Mouse (Mus musculus): Measurements from ENCODE around the gene Hoxa13. TPM values are rescaled to one million over a fixed set of nuclear protein-coding genes. Genes with fewer than 3 reads are reported as not detected.

The Hoxa13 gene
- total RNA-seq, 2 experiments from 2014 or later, result not detected

GRCm38 (mm10) chr6:52252775-52253376 is 7.8 kb downstream of the Hoxa13 start:
- no peak for DNase-seq
- intact Hi-C loops (cut with DNase I), result no loop called here

GRCm38 (mm10) chr6:52252016-52252774 is 8.5 kb downstream of the Hoxa13 start:
- intact Hi-C loops (cut with DNase I), result no loop called here
- no peak for DNase-seq

DNA sequence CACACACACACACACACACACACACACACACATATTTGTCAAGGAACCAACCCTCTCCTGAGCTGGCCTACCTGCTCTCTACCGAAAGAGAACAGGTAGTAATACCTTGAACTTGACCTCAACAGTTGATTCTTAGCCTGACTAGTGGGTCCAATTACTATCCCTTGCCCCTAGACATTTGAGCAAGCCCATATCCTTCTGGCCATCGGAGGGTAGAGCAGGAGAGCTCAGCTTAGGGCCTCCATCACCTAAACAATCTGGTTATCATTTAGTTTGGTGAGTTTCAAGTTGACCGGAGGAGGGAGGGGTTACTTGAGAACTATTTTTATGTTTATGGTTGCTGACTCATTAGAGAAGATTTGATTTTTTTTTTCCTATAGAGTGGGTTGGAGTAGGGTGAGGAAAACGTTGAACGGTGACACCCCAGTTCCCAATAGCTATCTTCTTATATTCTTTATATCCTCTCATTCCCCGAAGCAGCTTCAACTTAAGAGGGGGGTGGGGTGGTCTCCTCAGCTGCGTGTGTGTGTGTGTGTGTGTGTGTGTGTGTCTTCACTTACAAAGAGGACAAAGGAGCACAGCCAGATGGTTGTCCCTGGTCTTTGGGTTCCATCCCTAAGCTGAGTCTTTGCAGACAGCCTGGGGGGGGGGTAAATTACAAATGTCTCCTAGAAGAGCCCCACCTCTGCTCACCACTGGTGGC is 9.4 kb downstream of the Hoxa13 start:
- DNase-seq, result no peak
- intact Hi-C loops (cut with DNase I), result no loop called here

DNA sequence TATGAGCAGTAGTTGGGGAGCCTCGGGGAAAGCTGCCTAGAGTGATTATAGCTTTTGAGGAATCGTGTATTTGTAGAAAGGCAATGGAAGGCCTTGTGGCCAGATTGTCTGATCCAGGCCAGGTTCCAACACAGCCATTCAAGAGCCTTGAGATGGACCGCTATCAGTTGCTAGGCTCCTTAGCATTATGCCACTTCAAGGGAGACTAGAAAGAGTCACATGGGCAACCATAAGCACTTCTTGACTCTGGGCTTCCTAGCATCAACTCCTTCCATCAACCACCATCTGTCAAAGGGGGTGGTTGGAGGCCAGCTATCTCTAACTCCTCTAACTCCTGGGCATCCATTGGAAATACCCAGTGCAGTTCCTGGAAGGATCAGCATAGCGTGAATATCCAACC is 10.9 kb downstream of the Hoxa13 start:
- intact Hi-C loops (cut with DNase I), result loop anchor here (5.0 kb wide), 1 partner anchor 1068 kb away; no protein-coding TSS in a partner anchor
- no peak for DNase-seq

DNA sequence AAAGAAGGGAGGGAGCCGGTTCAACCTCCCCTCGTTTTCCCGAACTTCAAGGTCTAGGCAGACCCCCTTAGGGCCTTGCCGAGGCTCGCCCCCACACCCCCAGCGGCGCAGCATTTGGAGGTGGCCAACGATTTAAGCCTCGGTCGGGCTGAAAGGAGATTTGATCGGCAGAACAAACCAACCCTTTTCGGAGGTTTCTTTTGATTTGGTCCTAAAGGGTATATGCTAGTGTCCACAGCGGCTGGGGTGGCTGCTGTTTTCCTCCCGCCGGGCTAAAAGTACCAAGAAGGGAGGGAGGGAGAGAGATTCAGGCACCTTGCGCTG is 11.3 kb downstream of the Hoxa13 start:
- DNase-seq, result no peak
- intact Hi-C loops (cut with DNase I), result loop anchor here (5.0 kb wide), 1 partner anchor 1067 kb away; no protein-coding TSS in a partner anchor

DNA sequence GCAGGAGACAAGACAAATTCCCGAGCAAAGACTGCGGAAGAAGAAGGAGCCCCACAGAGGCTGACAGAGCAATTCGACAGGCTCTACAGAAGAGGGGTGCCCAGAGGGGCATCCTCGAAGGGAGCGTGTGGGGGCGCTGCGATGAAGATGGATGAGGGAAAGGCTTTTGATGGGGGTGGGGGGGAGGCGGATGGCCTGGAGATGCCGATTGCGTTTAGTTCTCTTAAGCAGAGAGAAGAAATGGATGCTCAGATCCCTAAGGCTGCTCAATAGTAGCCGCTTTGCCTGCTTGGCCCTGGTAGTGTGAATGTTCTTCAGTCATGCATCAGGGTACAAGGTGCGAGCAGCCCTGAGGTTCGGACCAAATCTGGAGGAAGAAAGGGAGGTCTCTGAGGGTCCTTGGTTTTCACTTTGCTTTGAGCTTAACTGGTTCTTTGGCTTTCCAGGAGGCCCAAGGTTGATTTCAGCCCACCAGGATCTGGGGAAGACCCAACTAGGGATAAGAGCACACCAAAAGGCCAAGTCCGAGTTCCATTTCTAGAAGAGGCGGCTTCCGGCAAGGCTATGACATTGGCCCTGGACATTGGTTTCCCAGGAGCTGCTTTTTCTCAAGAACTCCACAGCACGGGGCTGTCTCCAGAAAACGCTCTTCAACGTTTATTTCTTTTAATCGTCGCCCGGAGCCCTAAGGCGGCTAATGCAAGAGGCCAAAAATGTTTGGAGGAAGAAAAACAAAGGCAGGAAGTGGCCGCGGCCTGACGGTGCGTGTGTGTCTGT is 11.9 kb downstream of the Hoxa13 start:
- intact Hi-C loops (cut with DNase I), result loop anchor here (5.0 kb wide), 1 partner anchor 1067 kb away; no protein-coding TSS in a partner anchor
- DNase-seq, result no peak

DNA sequence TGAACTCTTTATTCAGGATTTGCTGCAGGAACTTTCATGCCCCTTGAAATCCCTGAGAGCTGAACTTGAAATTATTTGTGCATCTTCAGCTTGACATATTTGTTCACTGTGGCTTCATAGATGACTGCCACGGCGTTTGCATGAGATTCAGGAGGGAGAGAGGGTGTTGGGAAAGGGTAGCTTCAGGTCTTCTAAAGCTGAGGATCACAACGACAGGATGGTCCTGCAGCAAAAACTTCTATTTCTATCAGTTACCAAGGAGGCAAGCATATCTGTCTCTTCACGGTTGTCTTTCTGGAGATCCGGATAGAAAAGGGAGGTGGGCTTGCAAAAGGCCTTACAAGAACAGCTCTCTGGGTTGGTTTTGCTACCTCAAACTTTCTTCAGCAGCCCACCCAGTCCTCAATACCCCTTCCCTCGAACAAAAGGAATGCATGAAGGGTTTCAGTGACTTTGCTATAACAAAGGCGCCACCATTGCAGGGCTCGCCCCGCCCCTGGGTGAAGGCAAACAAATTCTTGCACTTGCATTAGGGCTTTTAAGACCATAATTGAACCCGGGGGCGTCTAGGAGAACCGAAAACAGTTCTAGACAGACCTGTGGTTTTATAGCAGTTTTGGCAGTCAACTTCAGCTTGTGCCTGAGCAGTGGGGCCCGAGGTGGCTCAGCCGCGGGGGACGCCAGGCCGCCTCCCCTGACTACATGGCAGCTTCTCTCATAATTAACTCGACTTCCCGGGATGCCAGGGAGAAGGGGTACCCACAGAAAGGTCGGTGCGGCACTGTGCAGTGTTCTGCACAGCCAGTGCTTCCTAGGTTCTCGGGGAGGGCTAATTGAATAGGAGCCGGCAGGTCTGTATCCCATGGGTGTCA is 12.7 kb downstream of the Hoxa13 start:
- DNase-seq, result no peak
- intact Hi-C loops (cut with DNase I), result loop anchor here (5.0 kb wide), 1 partner anchor 1066 kb away; no protein-coding TSS in a partner anchor

DNA sequence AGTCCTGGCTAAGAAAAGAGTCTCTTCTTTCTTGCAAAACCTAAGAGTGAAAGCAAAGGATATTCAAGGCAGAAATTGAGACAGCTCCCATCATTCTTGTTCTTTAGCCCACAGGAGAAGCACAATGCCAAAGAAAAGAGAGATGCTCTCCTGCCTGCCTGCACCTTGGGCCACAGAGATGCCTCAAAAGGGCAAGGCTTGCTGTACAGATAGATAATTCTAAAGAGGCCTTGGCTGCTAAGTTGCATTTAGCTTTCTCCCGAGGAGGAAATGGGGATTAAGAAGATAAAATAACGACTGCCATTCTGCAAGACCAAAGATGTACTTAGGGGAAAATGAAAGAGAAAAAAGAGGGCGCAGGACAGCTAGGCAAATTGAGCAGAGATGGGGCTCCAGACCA is 13.8 kb downstream of the Hoxa13 start:
- intact Hi-C loops (cut with DNase I), result loop anchor here (5.0 kb wide), 1 partner anchor 1065 kb away; no protein-coding TSS in a partner anchor
- DNase-seq, result no peak

GRCm38 (mm10) chr6:52246403-52246803 is 14.3 kb downstream of the Hoxa13 start:
- intact Hi-C loops (cut with DNase I), result loop anchor here (5.0 kb wide), 1 partner anchor 1064 kb away; no protein-coding TSS in a partner anchor
- DNase-seq, result no peak

DNA sequence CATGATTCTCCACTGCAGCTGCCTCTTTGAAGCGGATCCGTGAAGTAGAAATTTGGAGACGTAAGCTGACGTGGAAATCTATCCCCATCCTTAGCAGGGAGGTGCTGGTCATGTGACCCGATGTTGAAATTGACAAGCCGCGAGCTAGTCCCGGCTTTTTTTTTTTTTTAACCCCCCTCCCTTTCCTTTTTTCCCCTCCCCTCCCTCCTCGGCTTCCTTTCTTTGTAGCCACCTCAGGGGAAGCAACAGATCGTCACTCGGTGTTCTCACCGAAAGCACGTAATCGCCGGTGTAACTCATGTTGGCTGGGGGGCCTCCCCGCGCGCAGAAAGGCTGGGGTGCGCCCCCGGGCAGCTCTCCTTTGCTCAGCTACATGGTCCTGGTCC is 14.9 kb downstream of the Hoxa13 start, which contains the start of gene Hoxa11:
TSS of gene Hoxa11 (minus strand) at position 54 of the 386 bp plus-strand sequence.
- DNase-seq, result no peak
- intact Hi-C loops (cut with DNase I), result loop anchor here (5.0 kb wide), 1 partner anchor 1063 kb away; no protein-coding TSS in a partner anchor

DNA sequence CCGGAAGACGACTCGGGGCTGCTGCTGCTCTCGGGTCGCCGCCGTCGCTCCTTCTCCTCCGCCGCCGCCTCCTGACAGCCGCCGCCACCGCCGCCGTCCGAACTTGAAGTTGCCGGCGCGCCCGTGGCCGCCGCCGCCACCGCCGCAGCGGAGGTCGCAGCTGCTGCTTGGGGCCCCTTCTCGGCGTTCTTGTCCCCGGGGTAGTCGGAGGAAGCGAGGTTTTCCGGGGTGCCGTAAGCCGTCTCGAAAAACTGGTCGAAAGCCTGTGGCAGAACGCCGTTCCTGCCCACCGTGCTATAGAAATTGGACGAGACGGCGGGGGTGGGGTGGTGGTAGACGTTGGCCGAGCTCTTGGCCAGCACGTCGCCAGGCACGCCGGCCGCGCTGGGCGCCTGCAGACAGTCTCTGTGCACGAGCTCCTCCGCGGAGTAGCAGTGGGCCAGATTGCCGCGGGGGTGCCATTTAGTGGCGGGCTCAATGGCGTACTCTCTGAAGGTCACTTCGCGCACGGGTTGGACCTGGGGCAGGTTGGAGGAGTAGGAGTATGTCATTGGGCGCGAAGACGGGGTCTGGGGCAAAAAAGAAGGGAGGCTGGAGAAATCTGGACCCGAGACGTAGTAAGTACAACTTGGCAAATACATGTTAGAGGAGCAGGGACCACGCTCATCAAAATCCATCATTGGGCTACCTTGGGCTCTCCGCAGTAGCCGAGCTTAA is 15.5 kb downstream of the Hoxa13 start:
- DNase-seq, result peak in 1 of 2 experiments; percentile 28
- intact Hi-C loops (cut with DNase I), result loop anchor here (5.0 kb wide), 1 partner anchor 1063 kb away; no protein-coding TSS in a partner anchor

DNA sequence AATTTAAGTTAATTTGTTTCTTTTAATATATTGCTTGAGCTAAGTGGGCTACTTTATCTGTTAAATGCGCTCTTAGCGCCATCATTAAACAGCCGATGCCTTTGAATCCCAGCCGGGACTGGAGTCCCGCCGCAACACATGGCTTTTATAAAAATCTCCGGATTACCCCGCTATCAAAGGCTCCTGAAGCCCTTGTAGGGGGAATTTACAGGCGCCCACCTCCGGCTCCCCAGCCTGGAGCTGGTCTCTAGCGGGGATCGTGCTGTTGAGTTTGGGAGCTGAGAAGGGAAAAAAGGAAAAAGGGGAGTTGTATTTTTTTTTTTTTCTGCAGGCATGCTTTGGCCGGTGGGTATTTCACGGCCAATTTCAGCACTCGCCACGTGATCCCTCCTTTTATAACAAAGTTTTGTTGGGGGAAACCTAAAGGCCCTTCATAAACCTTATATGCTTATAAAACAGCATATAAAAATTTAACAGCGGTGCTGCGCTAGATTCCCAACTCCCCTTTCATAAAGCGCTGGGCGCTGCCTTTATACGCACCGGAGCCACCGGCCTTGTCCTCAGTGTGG is 16.1 kb downstream of the Hoxa13 start:
- DNase-seq, result peak in 1 of 2 experiments; percentile 4
- intact Hi-C loops (cut with DNase I), result loop anchor here (5.0 kb wide), 1 partner anchor 1062 kb away; no protein-coding TSS in a partner anchor

DNA sequence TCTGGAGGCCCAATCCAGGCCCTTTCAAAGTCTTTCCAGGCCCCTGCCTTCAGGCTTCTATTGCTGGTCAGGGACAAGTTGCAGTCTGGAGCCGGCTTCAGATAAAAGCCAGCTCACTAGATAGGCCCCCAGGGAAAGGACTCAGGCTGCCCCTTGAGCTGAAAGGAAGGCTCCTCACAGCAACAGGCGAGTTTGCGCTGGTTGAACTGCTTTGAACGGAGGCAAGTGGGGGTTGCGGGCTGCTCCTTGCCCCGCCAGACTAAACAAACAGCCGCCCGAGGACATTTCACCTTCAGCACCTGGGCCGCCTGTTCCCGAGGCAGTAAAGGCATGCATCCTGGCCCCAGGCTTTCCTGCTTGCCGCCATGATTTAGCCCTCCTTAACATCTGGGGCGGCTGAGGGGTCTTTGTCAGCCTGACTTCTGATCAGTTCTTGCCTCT is 17.0 kb downstream of the Hoxa13 start:
- intact Hi-C loops (cut with DNase I), result no loop called here
- DNase-seq, result no peak

DNA sequence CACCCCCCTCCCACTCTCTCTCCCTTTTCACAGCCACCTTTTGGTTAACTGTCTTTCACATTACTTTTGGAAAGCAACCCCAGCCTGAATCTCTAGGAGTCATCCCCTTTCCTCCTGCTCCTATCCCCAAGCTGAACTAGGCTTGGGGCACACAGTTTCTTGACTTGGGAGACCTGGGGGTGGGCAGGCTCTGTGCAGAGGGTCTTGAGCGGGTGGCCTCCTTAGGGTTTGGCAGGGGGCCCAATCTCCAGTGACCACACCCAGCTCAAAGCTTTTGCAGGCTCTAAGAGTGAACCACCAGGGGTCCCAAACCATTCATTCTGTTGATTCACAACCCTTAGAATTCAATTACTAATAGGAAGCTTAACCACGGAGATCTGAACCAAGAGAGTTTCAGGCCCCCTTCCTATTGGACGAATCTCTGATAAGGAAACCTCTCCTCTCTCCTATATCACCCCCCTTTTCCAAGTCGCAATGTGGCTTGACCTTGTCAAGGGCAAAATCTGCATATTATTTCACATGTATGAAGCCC is 17.8 kb downstream of the Hoxa13 start:
- no peak for DNase-seq
- intact Hi-C loops (cut with DNase I), result no loop called here

GRCm38 (mm10) chr6:52241001-52241621 is 19.6 kb downstream of the Hoxa13 start:
- intact Hi-C loops (cut with DNase I), result no loop called here
- DNase-seq, result no peak

DNA sequence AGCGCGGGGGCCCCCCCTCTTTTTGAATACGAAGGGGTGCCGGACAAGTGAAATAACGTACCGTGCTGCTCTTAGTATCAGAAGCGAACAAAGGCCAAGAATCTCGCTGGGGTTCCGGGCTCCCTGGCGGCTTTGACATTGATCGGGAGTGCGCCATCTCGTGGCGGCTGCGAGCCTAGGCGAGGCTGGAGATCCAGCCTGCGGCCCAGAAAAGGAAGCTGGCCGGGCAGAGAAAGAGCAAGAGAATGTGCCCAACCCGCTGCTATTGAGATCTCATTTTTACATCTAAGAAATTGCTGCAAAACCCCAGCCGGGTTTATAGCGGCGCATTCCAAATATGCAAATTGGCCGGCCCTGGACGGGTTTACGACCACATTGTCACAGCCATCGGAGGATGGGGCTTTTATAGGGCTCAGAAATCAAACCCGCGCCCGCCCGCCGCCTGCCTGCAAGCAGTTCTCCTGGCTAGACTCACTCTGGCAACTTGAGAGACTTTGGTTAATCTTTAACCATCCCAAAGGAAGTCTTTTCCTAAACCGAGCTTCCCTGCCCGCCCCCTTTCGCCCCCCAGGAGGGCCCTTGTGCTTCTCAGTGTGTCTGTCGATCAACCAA is 20.2 kb downstream of the Hoxa13 start, which contains the start of gene Hoxa10:
TSS of gene Hoxa10 (minus strand) at position 466 of the 612 bp plus-strand sequence.
- intact Hi-C loops (cut with DNase I), result no loop called here
- peak; percentile 66 to 76 for DNase-seq
